Mouse (Mus musculus) liver, embryonic 16.5 days (tissue): ENCODE measurements around the gene Kcnd3. TPM values are rescaled to one million over a fixed set of nuclear protein-coding genes. Genes with fewer than 3 reads are reported as not detected.

Experiments used
- ATAC-seq: fragments of 200-750 bp; cut with Nextera tagmentation; 2 replicates; pipeline ENCODE4 v1.8.0; 2017; ENCODE audit warnings: low read depth, mild to moderate bottlenecking, moderate number of reproducible peaks, moderate library complexity
- H3K27ac ChIP-seq: fragments of 300-500 bp; sonication (generic); 2 replicates; pipeline ENCODE4 v1.5.1; 2014; ENCODE audit warnings: mild to moderate bottlenecking, low read length
- H3K27me3 ChIP-seq: fragments of 300-500 bp; sonication (generic); 2 replicates; pipeline ENCODE4 v1.6.1; 2014; ENCODE audit warnings: low read depth, low read length, mixed read lengths; ENCODE audit not compliant: control insufficient read depth, insufficient read depth
- H3K36me3 ChIP-seq: fragments of 300-500 bp; sonication (generic); 2 replicates; pipeline ENCODE4 v1.6.1; 2014; ENCODE audit warnings: mild to moderate bottlenecking; ENCODE audit not compliant: control insufficient read depth, insufficient read depth
- H3K4me1 ChIP-seq: fragments of 300-500 bp; sonication (generic); 2 replicates; pipeline ENCODE4 v1.6.1; 2014; ENCODE audit warnings: low read depth, low read length, mixed read lengths; ENCODE audit not compliant: control insufficient read depth
- H3K4me2 ChIP-seq: fragments of 300-500 bp; sonication (generic); 2 replicates; pipeline ENCODE4 v1.6.1; 2014; ENCODE audit warnings: low read depth, low read length, mixed read lengths
- H3K4me3 ChIP-seq: fragments of 300-500 bp; sonication (generic); 2 replicates; pipeline ENCODE4 v1.5.1; 2014; ENCODE audit warnings: low read depth, mild to moderate bottlenecking, low read length
- H3K9ac ChIP-seq: fragments of 300-500 bp; sonication (generic); 2 replicates; pipeline ENCODE4 v1.6.1; 2014; ENCODE audit warnings: low read depth, low read length
- H3K9me3 ChIP-seq: fragments of 300-500 bp; sonication (generic); replicated peaks from 2 replicates; pipeline ENCODE4 v1.6.1; 2016; ENCODE audit warnings: low read length; ENCODE audit not compliant: control insufficient read depth
- WGBS: fragments of 180-500 bp; shearing (Covaris S2); extraction: QIAGEN DNeasy Blood & Tissue Kit; methylation state at CpG from one replicate; pipeline ENCODE4 v1.1.7; 2014; ENCODE audit not compliant: insufficient replicate concordance; 5-methylcytosine and 5-hydroxymethylcytosine counted together
- polyA plus RNA-seq: library from polyadenylated mRNA; unstranded; fragments of >200 nt; fragmentation: Nextera tagmentation; extraction: Ambion mirVana; gene quantifications from 2 replicates; pipeline ENCODE4 v1.2.1, GENCODE M21; 2015

The Kcnd3 gene
- polyA plus RNA-seq, 1 experiment from 2014 or later: 0.05 TPM

GRCm38 (mm10) chr3:105412229-105412628 lies 39.9 kb upstream of the Kcnd3 start:
- Histone ChIP-seq H3K27ac (no peak overlapping the region), H3K36me3 (no peaks in the 10 kb centered on the region), H3K4me1 (no peaks in the 10 kb centered on the region), H3K4me2 (no peak overlapping the region), H3K9me3 (no peaks in the 10 kb centered on the region), H3K9ac (no peak overlapping the region), H3K27me3 (no peaks in the 10 kb centered on the region), H3K4me3 (no peak overlapping the region)
- ATAC-seq: no peak
- 44% methylated on average over 2 of the region's 2 CpGs for WGBS

- H3K27me3 ChIP-seq: no peaks in the 10 kb centered on the region
- H3K36me3 ChIP-seq: no peaks in the 10 kb centered on the region
- no peak overlapping the region for H3K27ac ChIP-seq
- H3K4me1 ChIP-seq: no peaks in the 10 kb centered on the region
- no peak overlapping the region for H3K4me2 ChIP-seq
- no peak overlapping the region for H3K4me3 ChIP-seq
- H3K9ac ChIP-seq: no peak overlapping the region
- ATAC-seq: no peak
- no peaks in the 10 kb centered on the region for H3K9me3 ChIP-seq
Measured at GRCm38 (mm10) chr3:105412681-105413080, 39.4 kb upstream of the Kcnd3 start.

- no peak overlapping the region for H3K27ac ChIP-seq
- H3K9me3 ChIP-seq: no peaks in the 10 kb centered on the region
- no peak for ATAC-seq
- H3K36me3 ChIP-seq: no peaks in the 10 kb centered on the region
- WGBS: 55% methylated on average over 1 of the region's 1 CpGs
- no peak overlapping the region for H3K4me3 ChIP-seq
- no peaks in the 10 kb centered on the region for H3K4me1 ChIP-seq
- no peak overlapping the region for H3K9ac ChIP-seq
- H3K27me3 ChIP-seq: no peaks in the 10 kb centered on the region
- no peak overlapping the region for H3K4me2 ChIP-seq
Measured at GRCm38 (mm10) chr3:105418441-105418840, 33.7 kb upstream of the Kcnd3 start.

- no peak overlapping the region for H3K4me3 ChIP-seq
- H3K4me2 ChIP-seq: no peak overlapping the region
- no peaks in the 10 kb centered on the region for H3K36me3 ChIP-seq
Measured at GRCm38 (mm10) chr3:105422391-105422790, 29.7 kb upstream of the Kcnd3 start.

GRCm38 (mm10) chr3:105423427-105423826 lies 28.7 kb upstream of the Kcnd3 start:
- Histone ChIP-seq H3K4me1 (no peaks in the 10 kb centered on the region), H3K4me2 (no peak overlapping the region), H3K36me3 (no peaks in the 10 kb centered on the region), H3K27ac (no peak overlapping the region), H3K27me3 (no peaks in the 10 kb centered on the region), H3K4me3 (no peak overlapping the region), H3K9me3 (no peaks in the 10 kb centered on the region), H3K9ac (no peak overlapping the region)
- whole genome bisulfite sequencing: 56% methylated on average over 4 of the region's 4 CpGs
- ATAC-seq: no peak

More at GRCm38 (mm10) chr3:105422391-105422790, 29.7 kb upstream of the Kcnd3 start:
- Histone ChIP-seq H3K27me3 (no peaks in the 10 kb centered on the region), H3K9me3 (no peaks in the 10 kb centered on the region), H3K27ac (no peak overlapping the region), H3K9ac (no peak overlapping the region), H3K4me1 (no peaks in the 10 kb centered on the region)
- no peak for ATAC-seq

GRCm38 (mm10) chr3:105428586-105428985 lies 23.5 kb upstream of the Kcnd3 start:
- ATAC-seq: no peak
- Histone ChIP-seq H3K9me3 (no peaks in the 10 kb centered on the region), H3K4me2 (no peak overlapping the region), H3K27ac (no peak overlapping the region), H3K36me3 (no peaks in the 10 kb centered on the region), H3K9ac (no peak overlapping the region), H3K4me3 (no peak overlapping the region), H3K4me1 (no peaks in the 10 kb centered on the region), H3K27me3 (no peaks in the 10 kb centered on the region)

GRCm38 (mm10) chr3:105436383-105436782 lies 15.7 kb upstream of the Kcnd3 start:
- Histone ChIP-seq H3K4me1 (no peaks in the 10 kb centered on the region), H3K4me3 (no peak overlapping the region), H3K9ac (no peak overlapping the region), H3K36me3 (no peaks in the 10 kb centered on the region), H3K27me3 (no peaks in the 10 kb centered on the region), H3K9me3 (no peaks in the 10 kb centered on the region), H3K27ac (no peak overlapping the region), H3K4me2 (no peak overlapping the region)
- 42% methylated on average over 2 of the region's 2 CpGs for WGBS
- ATAC-seq: no peak

- Histone ChIP-seq H3K9me3 (no peaks in the 10 kb centered on the region), H3K27me3 (no peaks in the 10 kb centered on the region), H3K4me2 (no peak overlapping the region), H3K4me3 (no peak overlapping the region), H3K4me1 (no peaks in the 10 kb centered on the region), H3K36me3 (no peaks in the 10 kb centered on the region), H3K27ac (no peak overlapping the region), H3K9ac (no peak overlapping the region)
- WGBS: 61% methylated on average over 11 of the region's 11 CpGs
- no peak for ATAC-seq
Measured at GRCm38 (mm10) chr3:105436971-105437370, 15.2 kb upstream of the Kcnd3 start.

GRCm38 (mm10) chr3:105440873-105441495 lies 11.1 kb upstream of the Kcnd3 start:
- H3K9me3 ChIP-seq: no peaks in the 10 kb centered on the region
- H3K4me2 ChIP-seq: no peak overlapping the region
- no peaks in the 10 kb centered on the region for H3K4me1 ChIP-seq
- H3K9ac ChIP-seq: no peak overlapping the region
- ATAC-seq: no peak
- no peaks in the 10 kb centered on the region for H3K27me3 ChIP-seq
- H3K4me3 ChIP-seq: no peak overlapping the region
- no peak overlapping the region for H3K27ac ChIP-seq
- WGBS: 35% methylated on average over 4 of the region's 4 CpGs
- H3K36me3 ChIP-seq: no peaks in the 10 kb centered on the region
